Mouse (Mus musculus) spleen, postnatal 10 days (tissue): Measurements from ENCODE around the gene Gm14226.
"Not testable (repeated sequence)": the region's sequence is repeated elsewhere in the genome, so short reads cannot be mapped to it uniquely, and the experiment has no call there.

ENCODE experiments used
- DNase-seq, 2 experiments: peaks; one replicate each; pipeline ENCODE4 v3.0.0; 2021 to 2022; ENCODE audit warnings: low spot score in 2 of 2

Gene Gm14226

GRCm38 (mm10) chr2:155018251-155018755, at the start of gene Gm14226:
Gene Gm14226 (plus strand): TSS chr2:155018266.
- DNase-seq = not testable (repeated sequence)

- DNase-seq = not testable (repeated sequence)
These were observed 48.2 kb upstream of the Gm14226 start for GRCm38 (mm10) chr2:154969740-154970397.

- DNase-seq = no peak
These were observed 46.0 kb upstream of the Gm14226 start for GRCm38 (mm10) chr2:154971919-154972692.

GRCm38 (mm10) chr2:154972981-154973380, 45.1 kb upstream of the Gm14226 start:
- DNase-seq = no peak

GRCm38 (mm10) chr2:154986609-154987008, 31.5 kb upstream of the Gm14226 start:
- DNase-seq = no peak

- no peak for DNase-seq
These were observed 26.7 kb upstream of the Gm14226 start for GRCm38 (mm10) chr2:154991411-154991810.

GRCm38 (mm10) chr2:154992083-154992482, 26.0 kb upstream of the Gm14226 start:
- DNase-seq = no peak

GRCm38 (mm10) chr2:155005491-155005890, 12.6 kb upstream of the Gm14226 start:
- DNase-seq = no peak

- DNase-seq = peak in 1 of 2 experiments; percentile 25
These were observed 6.9 kb upstream of the Gm14226 start for GRCm38 (mm10) chr2:155011086-155011656.

- no peak for DNase-seq
These were observed 5.1 kb upstream of the Gm14226 start for GRCm38 (mm10) chr2:155012991-155013390.

- not testable (repeated sequence) for DNase-seq
These were observed 1.3 kb upstream of the Gm14226 start for GRCm38 (mm10) chr2:155016751-155017150.

- peak; percentile 43 to 70 for DNase-seq
These were observed 936 bp downstream of the Gm14226 start for GRCm38 (mm10) chr2:155018762-155019641.

- peak; percentile 79 to 91 for DNase-seq
These were observed 1.6 kb downstream of the Gm14226 start for GRCm38 (mm10) chr2:155019673-155020072.

- DNase-seq = not testable (repeated sequence)
These were observed 2.3 kb downstream of the Gm14226 start for GRCm38 (mm10) chr2:155020247-155020826.

- DNase-seq = no peak
These were observed 12.8 kb downstream of the Gm14226 start for GRCm38 (mm10) chr2:155030831-155031230.

- DNase-seq = no peak
These were observed 15.1 kb downstream of the Gm14226 start for GRCm38 (mm10) chr2:155032938-155033710.

- no peak for DNase-seq
These were observed 21.9 kb downstream of the Gm14226 start for GRCm38 (mm10) chr2:155039956-155040355.

GRCm38 (mm10) chr2:155044542-155044941, 26.5 kb downstream of the Gm14226 start:
- no peak for DNase-seq

GRCm38 (mm10) chr2:155045075-155045474, 27.0 kb downstream of the Gm14226 start:
- DNase-seq = no peak

GRCm38 (mm10) chr2:155046803-155047202, 28.7 kb downstream of the Gm14226 start:
- DNase-seq = no peak
